ENCODE assay signal across 10 mouse cellular contexts in the genomic region with DNA sequence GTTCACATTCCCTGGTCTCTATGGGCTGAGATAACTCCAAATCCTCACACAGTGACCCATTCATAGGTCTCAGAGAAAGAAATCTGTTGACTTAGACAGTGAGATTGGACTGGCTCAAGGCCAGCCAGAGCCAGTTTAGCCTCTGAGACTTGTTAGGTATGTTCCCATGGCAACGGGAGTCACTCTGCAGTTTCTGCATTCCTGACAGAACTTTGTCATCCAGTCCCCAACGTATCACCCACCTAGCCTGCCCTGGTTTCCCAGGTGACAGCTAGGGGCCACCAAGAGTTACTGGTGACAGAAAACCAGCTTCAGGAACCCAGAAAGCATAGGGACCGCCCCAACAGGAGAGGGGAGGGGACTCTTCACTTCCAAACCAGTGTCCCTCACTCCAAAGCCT. TPM values are rescaled to one million over a fixed set of nuclear protein-coding genes. Genes with fewer than 3 reads are reported as not detected.
DNase-seq lines count a peak whose midpoint lies in the region; ATAC-seq and TF ChIP-seq lines count a peak whose summit lies in the region.
"Had no signal": no experiment of that assay in that cellular context is flagged by ENCODE, and none has a peak within 500 bp of the region (broad histone marks: within the 10 kb centered on the region; RNA-seq: fewer than 3 reads in every experiment).

No protein-coding gene starts in this region.

- peak; percentile 18; the same call in 1 of the 2 replicates for ATAC-seq in intestine, embryonic 15.5 days
- ATAC-seq in liver, postnatal 0 days: no peak

- no peak overlapping the region for H3K4me3 ChIP-seq in intestine, embryonic 15.5 days (replicated peaks)
- no peak overlapping the region for H3K4me3 ChIP-seq in liver, postnatal 0 days (ENCODE audit: low read depth, low read length)

- TF ChIP-seq EP300 in liver, postnatal 0 days (IDR thresholded peaks at IDR 0.05; ENCODE audit: low read depth): no peak

- H3K27me3 ChIP-seq in intestine, embryonic 15.5 days (replicated peaks): no peaks in the 10 kb centered on the region
- no peaks in the 10 kb centered on the region for H3K27me3 ChIP-seq in liver, postnatal 0 days (ENCODE audit: insufficient read depth, low read length)

- intact Hi-C loops in left cerebral cortex, postnatal 14 days (cut with DNase I): no loop called here
- intact Hi-C loops in left cerebral cortex, postnatal 36 days (cut with DNase I): no loop called here
- intact Hi-C loops in heart, postnatal 25 days (cut with DNase I): no loop called here

- H3K36me3 ChIP-seq in intestine, embryonic 15.5 days: no peaks in the 10 kb centered on the region
- H3K36me3 ChIP-seq in liver, postnatal 0 days (replicated peaks; ENCODE audit: insufficient read depth, low read length): no peaks in the 10 kb centered on the region

- no peaks in the 10 kb centered on the region for H3K9me3 ChIP-seq in intestine, embryonic 15.5 days
- no peaks in the 10 kb centered on the region for H3K9me3 ChIP-seq in liver, postnatal 0 days (ENCODE audit: low read length)

- DNase-seq in left cerebral cortex, postnatal 14 days (ENCODE audit: low spot score in 2 of 2): peak; percentile 24 to 66
- DNase-seq in left cerebral cortex, postnatal 36 days (ENCODE audit: low spot score in 2 of 2): no peak
- DNase-seq in ZHBTc4 (ENCODE audit: low read depth, low spot score): peak; percentile 84
- DNase-seq in liver, postnatal 0 days: peak; percentile 40
- DNase-seq in thymus, postnatal 0 days (ENCODE audit: low spot score): no peak
- DNase-seq in heart, postnatal 25 days (ENCODE audit: low spot score): no peak
- DNase-seq in urinary bladder, postnatal 25 days (ENCODE audit: low spot score): no peak
- DNase-seq: heart, postnatal 4 days had no signal

- H3K4me2 ChIP-seq in intestine, embryonic 15.5 days (replicated peaks): no peak overlapping the region
- H3K4me2 ChIP-seq in liver, postnatal 0 days (ENCODE audit: low read depth, low read length): no peak overlapping the region

- H3K4me1 ChIP-seq in intestine, embryonic 15.5 days (replicated peaks): peaks cover 53% of the 10 kb centered on the region
- H3K4me1 ChIP-seq in liver, postnatal 0 days (ENCODE audit: insufficient read depth): peaks cover 18% of the 10 kb centered on the region

- WGBS in intestine, embryonic 15.5 days: 41% methylated on average over 3 of the region's 3 CpGs
- 33% methylated on average over 2 of the region's 3 CpGs for WGBS in liver, postnatal 0 days (ENCODE audit: insufficient replicate concordance)

- no peak overlapping the region for H3K9ac ChIP-seq in intestine, embryonic 15.5 days
- H3K9ac ChIP-seq in liver, postnatal 0 days (replicated peaks): no peak overlapping the region
- H3K9ac ChIP-seq: liver, embryonic 14.5 days had no signal

- H3K27ac ChIP-seq in intestine, embryonic 15.5 days: peak overlapping the region; percentile 7; the same call in 1 of the 2 replicates
- no peak overlapping the region for H3K27ac ChIP-seq in liver, postnatal 0 days (ENCODE audit: low read depth)
- H3K27ac ChIP-seq: liver, embryonic 14.5 days had no signal

- TF ChIP-seq CTCF in liver, postnatal 0 days (IDR thresholded peaks at IDR 0.05; ENCODE audit: low read depth): no peak

RNA-seq across cellular contexts. Expression of a gene that starts 9.4 kb away (rescaled TPM):
- not detected for total RNA-seq in left cerebral cortex, postnatal 14 days (2021)
- total RNA-seq in left cerebral cortex, postnatal 36 days (2021): not detected
- 775 and 835 TPM in 2 replicates for polyA plus RNA-seq in intestine, embryonic 15.5 days (2015; fragmentation: Nextera tagmentation; extraction: Ambion mirVana)
- 125 and 129 TPM in 2 replicates for polyA plus RNA-seq in liver, postnatal 0 days (2015; fragmentation: Nextera tagmentation; extraction: Ambion mirVana)
- 1,106 and 1,123 TPM in 2 replicates for polyA plus RNA-seq in thymus, postnatal 0 days (2015; fragmentation: Nextera tagmentation; extraction: Ambion mirVana)
- total RNA-seq in heart, postnatal 25 days (2021): 1 to 10 TPM; 2.5 to 2.7 TPM

RNA-seq across cellular contexts. Expression of a gene that starts 14.3 kb away (rescaled TPM):
- under 1 TPM; 0.24 to 0.85 TPM for total RNA-seq in left cerebral cortex, postnatal 14 days (2021)
- total RNA-seq in left cerebral cortex, postnatal 36 days (2021): under 1 TPM in 1 of 2 experiments, not detected in 1; 0.22 TPM
- polyA plus RNA-seq in intestine, embryonic 15.5 days (2015; fragmentation: Nextera tagmentation; extraction: Ambion mirVana): 263 and 305 TPM in 2 replicates
- polyA plus RNA-seq in liver, postnatal 0 days (2015; fragmentation: Nextera tagmentation; extraction: Ambion mirVana): 234 and 261 TPM in 2 replicates
- polyA plus RNA-seq in thymus, postnatal 0 days (2015; fragmentation: Nextera tagmentation; extraction: Ambion mirVana): 1,281 and 1,324 TPM in 2 replicates
- total RNA-seq in heart, postnatal 25 days (2021): 1 to 10 TPM; 3.7 to 4.9 TPM

RNA-seq across cellular contexts. Expression of a gene that starts 59.6 kb away (rescaled TPM):
- not detected for total RNA-seq in left cerebral cortex, postnatal 14 days (2021)
- not detected for total RNA-seq in left cerebral cortex, postnatal 36 days (2021)
- polyA plus RNA-seq in intestine, embryonic 15.5 days (2015; fragmentation: Nextera tagmentation; extraction: Ambion mirVana): 0.05 and 0.25 TPM in 2 replicates
- polyA plus RNA-seq in liver, postnatal 0 days (2015; fragmentation: Nextera tagmentation; extraction: Ambion mirVana): not detected in 2 replicates
- polyA plus RNA-seq in thymus, postnatal 0 days (2015; fragmentation: Nextera tagmentation; extraction: Ambion mirVana): 0.43 and 0.50 TPM in 2 replicates
- total RNA-seq in heart, postnatal 25 days (2021): not detected
- polyA plus RNA-seq: liver, embryonic 14.5 days had no signal

RNA-seq across cellular contexts. Expression of a gene that starts 59.9 kb away (rescaled TPM):
- total RNA-seq in left cerebral cortex, postnatal 14 days (2021): 100 to 1,000 TPM; 167 to 168 TPM
- total RNA-seq in left cerebral cortex, postnatal 36 days (2021): 100 to 1,000 TPM; 157 to 165 TPM
- 122 and 124 TPM in 2 replicates for polyA plus RNA-seq in intestine, embryonic 15.5 days (2015; fragmentation: Nextera tagmentation; extraction: Ambion mirVana)
- 30.9 and 32.2 TPM in 2 replicates for polyA plus RNA-seq in liver, postnatal 0 days (2015; fragmentation: Nextera tagmentation; extraction: Ambion mirVana)
- 93.3 and 103 TPM in 2 replicates for polyA plus RNA-seq in thymus, postnatal 0 days (2015; fragmentation: Nextera tagmentation; extraction: Ambion mirVana)
- total RNA-seq in heart, postnatal 25 days (2021): 100 to 1,000 TPM; 131 to 144 TPM

Comparison
In these comparisons a context has a peak if more than half of its experiments do, and no peak if none do; other contexts are left out.
1. DNase-seq: peak in left cerebral cortex, postnatal 14 days (2 of 2), ZHBTc4 (single experiment) and liver, postnatal 0 days (single experiment); none in left cerebral cortex, postnatal 36 days (0 of 2), thymus, postnatal 0 days (single experiment), heart, postnatal 25 days (single experiment) and urinary bladder, postnatal 25 days (single experiment).